Mouse (Mus musculus) macrophage (primary cell): ENCODE measurements around the gene Fgf12. TPM values are rescaled to one million over a fixed set of nuclear protein-coding genes. Genes with fewer than 3 reads are reported as not detected.

Experiments used
- H3K27ac ChIP-seq: fragments of 350-480 bp; formaldehyde crosslinking; 2 replicates; pipeline ENCODE4 v1.9.0; 2021
- H3K36me3 ChIP-seq: fragments of 350-480 bp; formaldehyde crosslinking; 2 replicates; pipeline ENCODE4 v1.9.0; 2021; ENCODE audit errors: inconsistent target
- H3K4me3 ChIP-seq: fragments of 350-480 bp; formaldehyde crosslinking; 2 replicates; pipeline ENCODE4 v1.9.0; 2021; ENCODE audit errors: inconsistent target
- H3K79me2 ChIP-seq: fragments of 350-480 bp; formaldehyde crosslinking; 2 replicates; pipeline ENCODE4 v1.9.0; 2021; ENCODE audit errors: inconsistent target
- WGBS: methylation state at CpG from one replicate; pipeline ENCODE4 v1.1.7; 2026; ENCODE audit warnings: inconsistent platforms; ENCODE audit not compliant: missing documents; 5-methylcytosine and 5-hydroxymethylcytosine counted together
- polyA plus RNA-seq: library from polyadenylated mRNA; stranded (reverse); fragments of 250-400 nt; gene quantifications from 3 replicates; pipeline ENCODE4 v1.2.4, GENCODE M21; 2018; ENCODE audit warnings: inconsistent platforms

Gene Fgf12
- polyA plus RNA-seq, 1 experiment from 2014 or later, result not detected

DNA sequence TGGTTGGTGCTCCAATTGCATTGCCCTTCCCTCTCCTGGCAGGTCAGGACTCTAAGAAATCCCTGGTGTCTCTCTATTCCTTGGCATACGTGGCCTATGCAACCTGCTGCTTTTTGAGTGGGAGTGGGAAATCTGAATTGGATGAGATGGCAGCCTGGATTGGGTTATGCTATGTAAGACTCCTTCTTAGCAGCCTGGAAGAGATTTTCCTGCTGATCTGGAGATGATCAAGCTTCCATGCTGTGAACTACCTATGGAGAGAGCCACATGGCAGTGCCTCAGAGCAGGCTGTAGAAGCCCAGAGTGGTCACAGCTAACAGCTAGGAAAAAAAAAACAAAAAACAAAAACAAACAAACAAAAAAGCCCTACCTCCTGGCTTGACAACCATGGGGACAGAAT lies 277.3 kb downstream of the Fgf12 start:
- Histone ChIP-seq H3K79me2 (no peaks in the 10 kb centered on the region), H3K4me3 (no peak overlapping the region), H3K36me3 (no peaks in the 10 kb centered on the region), H3K27ac (no peak overlapping the region)
- 89% methylated on average over 1 of the region's 1 CpGs for WGBS

DNA sequence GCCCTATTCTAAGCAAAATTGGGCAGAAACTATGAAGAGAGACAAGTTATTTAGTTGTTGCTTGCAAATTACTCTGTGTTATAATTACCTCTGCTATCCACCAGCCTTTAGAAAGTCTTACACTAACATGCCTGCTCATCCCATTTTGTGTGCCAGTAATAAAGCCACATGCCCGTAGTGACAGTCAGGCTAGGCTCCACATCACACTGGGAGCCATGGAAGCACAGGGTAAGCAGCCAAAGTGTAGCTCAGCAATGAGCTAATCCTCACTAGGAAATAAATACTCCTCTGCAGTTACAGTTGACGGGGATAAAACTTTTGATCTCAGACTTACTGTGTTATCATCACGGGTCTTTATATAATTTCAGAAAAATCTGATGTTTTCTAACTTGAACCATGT lies 298.0 kb downstream of the Fgf12 start:
- 87% methylated on average over 3 of the region's 3 CpGs for WGBS

GRCm38 (mm10) chr16:28447114-28447455 lies 305.8 kb downstream of the Fgf12 start:
- H3K36me3 ChIP-seq, result no peaks in the 10 kb centered on the region
- H3K79me2 ChIP-seq, result no peaks in the 10 kb centered on the region
- H3K4me3 ChIP-seq, result no peak overlapping the region
- no peak overlapping the region for H3K27ac ChIP-seq
- WGBS, result 10% methylated on average over 3 of the region's 6 CpGs

More for the DNA sequence above, 298.0 kb downstream of the Fgf12 start:
- Histone ChIP-seq H3K4me3 (no peak overlapping the region), H3K79me2 (no peaks in the 10 kb centered on the region), H3K27ac (no peak overlapping the region), H3K36me3 (no peaks in the 10 kb centered on the region)

GRCm38 (mm10) chr16:28446334-28447113 lies 306.3 kb downstream of the Fgf12 start:
- 2% methylated on average over 82 of the region's 82 CpGs for WGBS

DNA sequence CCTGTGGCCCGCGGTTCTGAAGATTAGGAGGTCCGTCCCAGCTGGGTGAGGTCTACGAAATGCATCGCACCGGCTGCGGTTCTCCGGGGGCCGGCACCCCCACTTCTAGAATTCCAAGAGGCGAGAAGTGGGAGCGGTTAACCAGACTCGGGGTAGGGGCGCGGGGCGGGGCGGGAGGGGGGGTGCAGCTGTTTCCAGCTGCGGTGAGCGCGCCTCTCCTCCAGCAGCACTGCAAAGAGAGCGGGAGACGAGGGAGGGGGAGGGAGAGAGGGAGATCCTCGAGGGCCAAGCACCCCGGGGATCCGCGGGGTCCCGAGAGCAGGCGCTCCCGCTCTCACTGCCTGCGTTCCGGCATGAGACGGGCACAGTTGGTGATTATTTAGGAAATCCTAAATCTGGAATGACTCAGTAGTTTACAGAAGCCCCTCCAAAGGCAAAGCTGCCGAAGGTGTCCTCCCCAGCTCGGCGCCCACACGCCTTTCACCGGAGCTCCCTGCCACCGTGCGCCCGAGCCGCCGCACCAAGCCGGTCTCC lies 307.0 kb downstream of the Fgf12 start:
- no peak overlapping the region for H3K27ac ChIP-seq
- H3K4me3 ChIP-seq, result no peak overlapping the region
- WGBS, result 3% methylated on average over 32 of the region's 42 CpGs
- H3K36me3 ChIP-seq, result no peaks in the 10 kb centered on the region
- no peaks in the 10 kb centered on the region for H3K79me2 ChIP-seq

More at GRCm38 (mm10) chr16:28446334-28447113, 306.3 kb downstream of the Fgf12 start:
- H3K4me3 ChIP-seq, result no peak overlapping the region
- no peaks in the 10 kb centered on the region for H3K36me3 ChIP-seq
- no peaks in the 10 kb centered on the region for H3K79me2 ChIP-seq
- no peak overlapping the region for H3K27ac ChIP-seq

DNA sequence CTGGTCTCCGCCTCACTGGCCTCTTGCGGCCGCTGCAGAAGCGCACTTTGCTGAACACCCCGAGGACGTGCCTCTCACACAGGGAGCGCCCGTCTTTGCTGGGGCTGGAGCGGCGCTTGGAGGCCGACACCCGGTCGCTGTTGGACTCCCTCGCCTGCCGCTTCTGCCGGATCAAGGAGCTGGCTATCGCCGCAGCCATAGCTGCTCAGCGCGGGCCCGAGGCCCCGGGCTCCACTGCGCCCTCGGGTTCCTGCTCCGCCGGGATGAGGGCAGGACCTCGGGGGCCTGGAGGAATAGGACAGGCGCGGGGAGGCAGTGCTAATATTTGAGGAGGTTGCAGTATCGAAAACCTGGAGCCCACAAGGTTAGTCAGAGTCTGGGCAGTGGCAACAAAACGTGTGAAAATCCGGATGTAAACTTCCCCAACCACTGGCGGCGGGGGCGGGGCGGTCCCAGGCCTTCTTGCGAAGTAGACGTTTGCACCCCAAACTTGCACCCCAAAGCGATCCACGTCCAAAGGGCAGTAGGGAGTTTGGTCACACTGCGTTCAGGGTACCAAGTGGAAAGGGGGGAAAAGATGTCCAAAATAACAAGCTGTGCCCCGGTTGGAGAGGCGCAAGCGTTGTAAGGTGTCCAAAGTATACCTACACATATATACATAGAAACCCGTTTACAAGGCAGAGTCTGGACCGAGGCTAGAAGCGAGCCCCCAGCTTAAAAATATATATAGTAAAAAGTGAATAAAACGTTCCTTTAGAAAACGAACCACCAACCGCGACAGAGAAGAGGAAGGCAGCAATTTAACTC lies 307.7 kb downstream of the Fgf12 start:
- no peaks in the 10 kb centered on the region for H3K36me3 ChIP-seq
- H3K4me3 ChIP-seq, result no peak overlapping the region
- 2% methylated on average over 50 of the region's 51 CpGs for WGBS
- no peaks in the 10 kb centered on the region for H3K79me2 ChIP-seq
- H3K27ac ChIP-seq, result no peak overlapping the region

DNA sequence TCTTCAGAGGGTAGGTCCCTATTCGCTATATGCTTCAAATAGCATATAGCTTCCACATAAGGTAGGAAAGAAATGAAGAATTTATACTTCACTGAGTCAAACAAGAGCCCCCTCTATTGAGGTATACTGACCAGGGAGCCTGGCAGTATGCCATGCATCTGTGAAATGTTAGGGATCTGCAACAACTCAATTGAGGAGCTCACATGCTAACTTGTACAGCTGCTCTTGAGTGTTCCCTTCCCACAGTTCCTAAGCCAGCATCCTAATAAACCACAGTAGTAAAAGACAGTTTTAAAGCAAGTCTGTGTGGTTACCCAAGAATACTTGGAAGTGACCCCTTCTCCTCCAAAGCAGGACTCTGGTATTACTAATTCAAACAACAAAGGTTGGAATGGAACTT lies 331.3 kb downstream of the Fgf12 start:
- Histone ChIP-seq H3K79me2 (no peaks in the 10 kb centered on the region), H3K4me3 (no peak overlapping the region), H3K27ac (no peak overlapping the region), H3K36me3 (no peaks in the 10 kb centered on the region)
- WGBS, result 86% methylated on average over 1 of the region's 1 CpGs

GRCm38 (mm10) chr16:28419693-28420299 lies 333.1 kb downstream of the Fgf12 start:
- Histone ChIP-seq H3K36me3 (no peaks in the 10 kb centered on the region), H3K4me3 (no peak overlapping the region), H3K27ac (no peak overlapping the region), H3K79me2 (no peaks in the 10 kb centered on the region)
- 83% methylated on average over 3 of the region's 3 CpGs for WGBS

- H3K27ac ChIP-seq, result no peak overlapping the region
- no peaks in the 10 kb centered on the region for H3K36me3 ChIP-seq
- no peak overlapping the region for H3K4me3 ChIP-seq
- WGBS, result 73% methylated on average over 5 of the region's 5 CpGs
- no peaks in the 10 kb centered on the region for H3K79me2 ChIP-seq
Observed at GRCm38 (mm10) chr16:28411210-28411817, 341.6 kb downstream of the Fgf12 start.

- no peak overlapping the region for H3K4me3 ChIP-seq
- no peak overlapping the region for H3K27ac ChIP-seq
- H3K36me3 ChIP-seq, result no peaks in the 10 kb centered on the region
- 83% methylated on average over 7 of the region's 7 CpGs for WGBS
- no peaks in the 10 kb centered on the region for H3K79me2 ChIP-seq
Observed at GRCm38 (mm10) chr16:28408294-28408693, 344.6 kb downstream of the Fgf12 start.

DNA sequence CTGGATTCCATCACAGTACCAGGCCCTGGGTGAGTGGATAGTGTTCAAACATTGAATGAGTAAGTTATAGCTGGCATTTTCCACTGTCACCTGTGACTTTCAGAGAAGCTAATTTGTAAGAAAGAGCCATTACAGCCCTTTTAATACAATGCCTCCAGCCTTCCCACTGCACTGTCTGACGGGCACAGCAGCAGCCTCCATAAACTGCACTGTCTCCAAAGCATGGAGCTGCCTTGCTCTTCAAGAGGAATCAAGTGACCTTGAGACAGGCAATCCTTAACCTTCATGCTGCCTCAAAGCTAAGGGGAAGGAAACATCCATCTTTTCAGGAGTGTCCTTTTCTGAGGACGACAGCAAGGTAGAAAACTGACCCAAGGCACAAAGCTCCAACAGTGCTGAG lies 345.0 kb downstream of the Fgf12 start:
- no peak overlapping the region for H3K4me3 ChIP-seq
- H3K27ac ChIP-seq, result no peak overlapping the region
- 77% methylated on average over 2 of the region's 2 CpGs for WGBS
- no peaks in the 10 kb centered on the region for H3K79me2 ChIP-seq
- no peaks in the 10 kb centered on the region for H3K36me3 ChIP-seq

- Histone ChIP-seq H3K36me3 (no peaks in the 10 kb centered on the region), H3K27ac (no peak overlapping the region), H3K4me3 (no peak overlapping the region), H3K79me2 (no peaks in the 10 kb centered on the region)
- 67% methylated on average over 1 of the region's 1 CpGs for WGBS
Observed at GRCm38 (mm10) chr16:28404156-28404555, 348.7 kb downstream of the Fgf12 start.

DNA sequence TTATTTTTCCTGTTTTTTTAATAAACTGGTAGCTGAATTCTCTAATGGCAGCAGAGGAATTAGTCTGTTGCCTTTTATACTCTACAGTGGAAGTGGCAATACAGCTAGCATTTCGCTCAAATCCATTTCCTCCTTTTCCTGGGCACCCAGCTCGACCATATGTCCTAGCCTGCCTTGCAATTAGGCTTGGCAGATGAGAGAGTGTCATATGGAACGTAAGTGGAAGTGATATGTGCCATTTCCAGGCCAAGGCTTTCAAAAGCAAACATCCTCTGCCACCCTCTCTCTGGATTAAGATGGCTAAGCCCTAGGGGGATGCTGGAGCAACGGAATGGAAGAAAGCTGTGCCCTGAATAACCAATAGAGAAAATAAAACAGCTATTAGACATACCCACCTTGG lies 350.2 kb downstream of the Fgf12 start:
- H3K27ac ChIP-seq, result no peak overlapping the region
- no peaks in the 10 kb centered on the region for H3K36me3 ChIP-seq
- H3K4me3 ChIP-seq, result no peak overlapping the region
- 54% methylated on average over 4 of the region's 4 CpGs for WGBS
- no peaks in the 10 kb centered on the region for H3K79me2 ChIP-seq

DNA sequence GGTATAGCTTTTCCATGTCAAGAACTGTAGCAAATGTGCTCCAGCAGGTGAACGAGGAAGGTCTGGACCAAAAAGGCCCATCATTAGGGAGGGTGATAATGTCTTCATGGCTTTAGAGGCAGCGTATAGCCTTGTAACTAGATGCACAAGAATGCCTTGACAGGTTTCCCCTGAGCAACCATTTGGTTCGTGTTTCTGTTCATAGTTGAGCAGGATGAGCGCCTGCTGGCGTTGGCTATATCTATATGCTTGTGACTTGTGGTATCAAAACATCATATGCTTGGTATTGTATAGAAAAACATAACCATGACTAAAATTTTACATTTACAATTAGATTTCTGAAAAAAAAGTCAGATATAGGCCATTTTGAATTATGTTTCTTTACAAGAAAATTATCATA lies 361.6 kb downstream of the Fgf12 start:
- Histone ChIP-seq H3K79me2 (no peaks in the 10 kb centered on the region), H3K27ac (no peak overlapping the region), H3K4me3 (no peak overlapping the region), H3K36me3 (no peaks in the 10 kb centered on the region)
- 95% methylated on average over 5 of the region's 5 CpGs for WGBS
